Mouse (Mus musculus) heart, embryonic 10.5 days (tissue): ENCODE measurements around the gene Dchs1. TPM values are rescaled to one million over a fixed set of nuclear protein-coding genes. Genes with fewer than 3 reads are reported as not detected.
"Not testable (repeated sequence)": the region's sequence is repeated elsewhere in the genome, so short reads cannot be mapped to it uniquely, and the experiment has no call there.

Experiments used
- DNase-seq: peaks from one replicate; pipeline ENCODE4 v3.0.0-alpha.2; 2017; ENCODE audit warnings: low spot score
- H3K27ac ChIP-seq: fragments of 300-500 bp; sonication (generic); 2 replicates; pipeline ENCODE4 v1.5.1; 2016; ENCODE audit warnings: mild to moderate bottlenecking
- H3K27me3 ChIP-seq: fragments of 300-500 bp; sonication (generic); 2 replicates; pipeline ENCODE4 v1.6.1; 2016; ENCODE audit warnings: mild to moderate bottlenecking; ENCODE audit not compliant: poor library complexity, insufficient read depth, severe bottlenecking
- H3K36me3 ChIP-seq: fragments of 300-500 bp; sonication (generic); 2 replicates; pipeline ENCODE4 v1.6.1; 2016; ENCODE audit warnings: mild to moderate bottlenecking, moderate library complexity
- H3K4me1 ChIP-seq: fragments of 300-500 bp; sonication (generic); 2 replicates; pipeline ENCODE4 v1.6.1; 2016; ENCODE audit warnings: mild to moderate bottlenecking
- H3K4me3 ChIP-seq: fragments of 300-500 bp; sonication (generic); 2 replicates; pipeline ENCODE4 v1.5.1; 2016; ENCODE audit warnings: mild to moderate bottlenecking, moderate library complexity
- H3K9me3 ChIP-seq: fragments of 300-500 bp; sonication (generic); 2 replicates; pipeline ENCODE4 v1.6.1; 2016; ENCODE audit warnings: mild to moderate bottlenecking, moderate library complexity
- WGBS: fragments of 180-500 bp; shearing (Covaris S2); methylation state at CpG from one replicate; pipeline ENCODE4 v1.1.7; 2016; 5-methylcytosine and 5-hydroxymethylcytosine counted together
- polyA plus RNA-seq: library from polyadenylated mRNA; unstranded; fragments of >200 nt; fragmentation: Nextera tagmentation; extraction: Ambion mirVana; gene quantifications from 2 replicates; pipeline ENCODE4 v1.2.1, GENCODE M21; 2016

Gene Dchs1
- polyA plus RNA-seq, 1 experiment from 2014 or later = 8.6 TPM

- WGBS = 19% methylated on average over 20 of the region's 20 CpGs
- Histone ChIP-seq H3K9me3 (no peaks in the 10 kb centered on the region), H3K27ac (peak within 1 kb of the TSS; percentile 86), H3K4me1 (peaks cover 6% of the 10 kb centered on the region), H3K4me3 (peak within 1 kb of the TSS; percentile 75), H3K27me3 (no peaks in the 10 kb centered on the region), H3K36me3 (peaks cover 62% of the 10 kb centered on the region)
- DNase-seq = peak; percentile 94
Observed at GRCm38 (mm10) chr7:105751491-105752433, 35.7 kb downstream of the Dchs1 start, which contains the start of gene Tpp1. TSS of gene Tpp1 (minus strand) at chr7:105752235.

GRCm38 (mm10) chr7:105747776-105748175 is 39.7 kb downstream of the Dchs1 start:
- no peaks in the 10 kb centered on the region for H3K27me3 ChIP-seq
- no peak overlapping the region for H3K27ac ChIP-seq
- no peaks in the 10 kb centered on the region for H3K9me3 ChIP-seq
- H3K4me3 ChIP-seq = no peak overlapping the region
- peak; percentile 58 for DNase-seq
- H3K36me3 ChIP-seq = peaks cover 42% of the 10 kb centered on the region
- H3K4me1 ChIP-seq = peaks cover 16% of the 10 kb centered on the region
- 88% methylated on average over 2 of the region's 2 CpGs for WGBS

- Histone ChIP-seq H3K36me3 (peaks cover 64% of the 10 kb centered on the region), H3K9me3 (no peaks in the 10 kb centered on the region), H3K4me1 (peaks cover 20% of the 10 kb centered on the region; the same call in 1 of the 2 replicates), H3K27me3 (no peaks in the 10 kb centered on the region), H3K27ac (peak within 1 kb of the TSS; percentile 96), H3K4me3 (peak within 1 kb of the TSS; percentile 96)
- WGBS = under 1% methylated on average over 66 of the region's 67 CpGs
- DNase-seq = peak; percentile 98
Observed at GRCm38 (mm10) chr7:105743926-105744590, 43.4 kb downstream of the Dchs1 start, which contains the start of gene Taf10. TSS of gene Taf10 (minus strand) at chr7:105744361.

- H3K27me3 ChIP-seq, H3K9me3 ChIP-seq: not testable (repeated sequence)
- WGBS = 32% methylated on average over 20 of the region's 20 CpGs
- peak overlapping the region; percentile 96 for H3K27ac ChIP-seq
- H3K4me3 ChIP-seq = peak overlapping the region; percentile 96
- H3K36me3 ChIP-seq = peaks cover 58% of the 10 kb centered on the region
- peaks cover 26% of the 10 kb centered on the region for H3K4me1 ChIP-seq
- peak; percentile 69 for DNase-seq
Observed at GRCm38 (mm10) chr7:105743246-105743925, 44.1 kb downstream of the Dchs1 start.

GRCm38 (mm10) chr7:105742539-105743215 is 44.8 kb downstream of the Dchs1 start:
- WGBS = 93% methylated on average over 7 of the region's 7 CpGs
- DNase-seq = peak; percentile 60
- Histone ChIP-seq H3K36me3 (peaks cover 51% of the 10 kb centered on the region), H3K4me1 (peaks cover 31% of the 10 kb centered on the region), H3K4me3 (peak overlapping the region; percentile 96; the same call in 1 of the 2 replicates)
- H3K27me3 ChIP-seq, H3K27ac ChIP-seq, H3K9me3 ChIP-seq: not testable (repeated sequence)

GRCm38 (mm10) chr7:105741978-105742377 is 45.5 kb downstream of the Dchs1 start:
- DNase-seq = peak; percentile 52
- 89% methylated on average over 9 of the region's 9 CpGs for WGBS

GRCm38 (mm10) chr7:105740851-105741250 is 46.6 kb downstream of the Dchs1 start:
- DNase-seq = peak; percentile 59
- Histone ChIP-seq H3K9me3 (no peaks in the 10 kb centered on the region), H3K27ac (no peak overlapping the region), H3K27me3 (no peaks in the 10 kb centered on the region), H3K36me3 (peaks cover 39% of the 10 kb centered on the region), H3K4me1 (peaks cover 33% of the 10 kb centered on the region), H3K4me3 (no peak overlapping the region)
- WGBS = 87% methylated on average over 6 of the region's 6 CpGs

More at GRCm38 (mm10) chr7:105741978-105742377, 45.5 kb downstream of the Dchs1 start:
- H3K4me1 ChIP-seq = peaks cover 33% of the 10 kb centered on the region
- H3K27me3 ChIP-seq = no peaks in the 10 kb centered on the region
- no peak overlapping the region for H3K4me3 ChIP-seq
- no peaks in the 10 kb centered on the region for H3K9me3 ChIP-seq
- peaks cover 46% of the 10 kb centered on the region for H3K36me3 ChIP-seq
- H3K27ac ChIP-seq = no peak overlapping the region

GRCm38 (mm10) chr7:105740089-105740795 is 47.2 kb downstream of the Dchs1 start:
- H3K27ac ChIP-seq = peak overlapping the region; percentile 98
- H3K4me3 ChIP-seq = no peak overlapping the region
- peaks cover 33% of the 10 kb centered on the region for H3K4me1 ChIP-seq
- no peaks in the 10 kb centered on the region for H3K9me3 ChIP-seq
- H3K27me3 ChIP-seq = no peaks in the 10 kb centered on the region
- no peak for DNase-seq
- WGBS = 91% methylated on average over 13 of the region's 13 CpGs
- H3K36me3 ChIP-seq = peaks cover 39% of the 10 kb centered on the region

- Histone ChIP-seq H3K27ac (peak overlapping the region; percentile 98), H3K4me1 (peaks cover 28% of the 10 kb centered on the region), H3K4me3 (peak overlapping the region; percentile 92), H3K27me3 (no peaks in the 10 kb centered on the region), H3K9me3 (no peaks in the 10 kb centered on the region), H3K36me3 (peaks cover 49% of the 10 kb centered on the region)
- WGBS = 9% methylated on average over 3 of the region's 3 CpGs
- peak; percentile 95 for DNase-seq
Observed at GRCm38 (mm10) chr7:105738948-105739347, 48.5 kb downstream of the Dchs1 start.

GRCm38 (mm10) chr7:105738286-105738685 is 49.2 kb downstream of the Dchs1 start:
- peak overlapping the region; percentile 98 for H3K27ac ChIP-seq
- H3K36me3 ChIP-seq = peaks cover 54% of the 10 kb centered on the region
- WGBS = 50% methylated on average over 2 of the region's 2 CpGs
- no peaks in the 10 kb centered on the region for H3K27me3 ChIP-seq
- peak overlapping the region; percentile 92 for H3K4me3 ChIP-seq
- H3K9me3 ChIP-seq = no peaks in the 10 kb centered on the region
- peaks cover 27% of the 10 kb centered on the region for H3K4me1 ChIP-seq
- DNase-seq = peak; percentile 30

- Histone ChIP-seq H3K27me3 (no peaks in the 10 kb centered on the region), H3K4me1 (peaks cover 23% of the 10 kb centered on the region), H3K9me3 (no peaks in the 10 kb centered on the region), H3K36me3 (peaks cover 54% of the 10 kb centered on the region), H3K4me3 (peak overlapping the region; percentile 92), H3K27ac (peak overlapping the region; percentile 98)
- WGBS = 22% methylated on average over 3 of the region's 3 CpGs
- peak; percentile 66 for DNase-seq
Observed at GRCm38 (mm10) chr7:105737648-105738047, 49.8 kb downstream of the Dchs1 start.
